Comparison of ENCODE assay signal across 9 mouse cellular contexts in the genomic region with DNA sequence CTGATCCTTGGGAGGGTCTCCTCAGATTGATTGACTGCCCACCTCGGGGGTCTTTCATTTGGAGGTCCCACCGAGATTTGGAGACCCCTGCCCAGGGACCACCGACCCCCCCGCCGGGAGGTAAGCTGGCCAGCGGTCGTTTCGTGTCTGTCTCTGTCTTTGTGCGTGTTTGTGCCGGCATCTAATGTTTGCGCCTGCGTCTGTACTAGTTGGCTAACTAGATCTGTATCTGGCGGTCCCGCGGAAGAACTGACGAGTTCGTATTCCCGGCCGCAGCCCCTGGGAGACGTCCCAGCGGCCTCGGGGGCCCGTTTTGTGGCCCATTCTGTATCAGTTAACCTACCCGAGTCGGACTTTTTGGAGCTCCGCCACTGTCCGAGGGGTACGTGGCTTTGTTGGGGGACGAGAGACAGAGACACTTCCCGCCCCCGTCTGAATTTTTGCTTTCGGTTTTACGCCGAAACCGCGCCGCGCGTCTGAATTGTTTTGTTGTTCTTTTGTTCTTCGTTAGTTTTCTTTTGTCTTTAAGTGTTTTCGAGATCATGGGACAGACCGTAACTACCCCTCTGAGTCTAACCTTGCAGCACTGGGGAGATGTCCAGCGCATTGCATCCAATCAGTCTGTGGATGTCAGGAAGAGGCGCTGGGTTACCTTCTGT. TPM values are rescaled to one million over a fixed set of nuclear protein-coding genes. Genes with fewer than 3 reads are reported as not detected.
DNase-seq lines count a peak whose midpoint lies in the region; ATAC-seq and TF ChIP-seq lines count a peak whose summit lies in the region.
"Not testable (repeated sequence)": the region's sequence is repeated elsewhere in the genome, so short reads cannot be mapped to it uniquely, and the experiment has no call there.
"Had no signal": no experiment of that assay in that cellular context is flagged by ENCODE, and none has a peak within 500 bp of the region (broad histone marks: within the 10 kb centered on the region; RNA-seq: fewer than 3 reads in every experiment).

No protein-coding gene starts in this region.

- not testable (repeated sequence) for H3K36me3 ChIP-seq in erythroblast, embryonic 14.5 days (ENCODE audit: control insufficient read depth); heart, embryonic 11.5 days (ENCODE audit: control insufficient read depth, insufficient read depth, low read length); hindbrain, embryonic 15.5 days; kidney, postnatal 0 days (ENCODE audit: insufficient read depth, low read length); liver, embryonic 14.5 days (replicated peaks; ENCODE audit: control insufficient read depth, insufficient read depth, low read depth); midbrain, embryonic 12.5 days
- peaks cover 13% of the 10 kb centered on the region for H3K36me3 ChIP-seq in spleen, adult 2 months (ENCODE audit: control insufficient read depth, insufficient read depth, low read length)

- TF ChIP-seq POLR2A in spleen, adult 2 months (IDR thresholded peaks at IDR 0.05; ENCODE audit: low read depth, low read length): not testable (repeated sequence)

- peak; percentile 34 for DNase-seq in T-cell, adult 2 months (ENCODE audit: low spot score)
- not testable (repeated sequence) for DNase-seq in kidney, postnatal 0 days (ENCODE audit: low spot score); liver, embryonic 14.5 days (ENCODE audit: low read depth in 3 of 3, low spot score in 3 of 3); spleen, adult 2 months (ENCODE audit: low read depth in 1 of 2, low spot score in 2 of 2)

- peak overlapping the region; percentile 38 for H3K4me3 ChIP-seq in erythroblast, embryonic 14.5 days (replicated peaks)
- peak overlapping the region; percentile 45 for H3K4me3 ChIP-seq in heart, embryonic 11.5 days (ENCODE audit: low read depth, low read length)
- peak overlapping the region; percentile 37 for H3K4me3 ChIP-seq in hindbrain, embryonic 15.5 days
- peak overlapping the region; percentile 31 for H3K4me3 ChIP-seq in kidney, postnatal 0 days (replicated peaks; ENCODE audit: low read depth, low read length)
- H3K4me3 ChIP-seq in liver, embryonic 14.5 days (ENCODE audit: insufficient read depth in 1 of 2, low read depth in 2 of 2, low read length in 2 of 2): peak overlapping the region; percentile 52 to 61
- H3K4me3 ChIP-seq in midbrain, embryonic 12.5 days: peak overlapping the region; percentile 42
- peak overlapping the region; percentile 54 for H3K4me3 ChIP-seq in spleen, adult 2 months (ENCODE audit: extremely low read depth, insufficient read depth, insufficient read length)

- not testable (repeated sequence) for H3K27ac ChIP-seq in heart, embryonic 11.5 days (ENCODE audit: low read depth, low read length); hindbrain, embryonic 15.5 days (replicated peaks); kidney, postnatal 0 days; liver, embryonic 14.5 days; midbrain, embryonic 12.5 days (replicated peaks)
- peak overlapping the region; percentile 93 for H3K27ac ChIP-seq in spleen, adult 2 months (ENCODE audit: insufficient read depth, low read length)

- not testable (repeated sequence) for TF ChIP-seq CTCF in kidney, postnatal 0 days (IDR thresholded peaks at IDR 0.05; ENCODE audit: low read depth); liver, embryonic 14.5 days (IDR thresholded peaks at IDR 0.05; ENCODE audit: low read depth); spleen, adult 2 months (IDR thresholded peaks at IDR 0.05; ENCODE audit: extremely low read depth, insufficient read depth, insufficient read length, insufficient replicate concordance)

- ATAC-seq in heart, embryonic 11.5 days (replicated peaks; ENCODE audit: insufficient number of reproducible peaks, low FRiP score, low TSS enrichment); hindbrain, embryonic 15.5 days (ENCODE audit: low FRiP score, low read depth); kidney, postnatal 0 days (replicated peaks; ENCODE audit: low FRiP score, low read depth); liver, embryonic 14.5 days (ENCODE audit: insufficient read depth); midbrain, embryonic 12.5 days (ENCODE audit: low FRiP score, low read depth): not testable (repeated sequence)

- TF ChIP-seq EP300 in liver, embryonic 14.5 days (IDR thresholded peaks at IDR 0.05; ENCODE audit: low read depth): not testable (repeated sequence)

- WGBS in heart, embryonic 11.5 days (ENCODE audit: insufficient replicate concordance): 2% methylated on average over 36 of the region's 44 CpGs
- WGBS in hindbrain, embryonic 15.5 days: 4% methylated on average over 34 of the region's 44 CpGs
- 2% methylated on average over 33 of the region's 44 CpGs for WGBS in kidney, postnatal 0 days
- under 1% methylated on average over 34 of the region's 44 CpGs for WGBS in liver, embryonic 14.5 days (ENCODE audit: insufficient replicate concordance)
- 5% methylated on average over 43 of the region's 44 CpGs for WGBS in midbrain, embryonic 12.5 days
- 6% methylated on average over 39 of the region's 44 CpGs for WGBS in spleen, adult 2 months

- not testable (repeated sequence) for H3K9ac ChIP-seq in heart, embryonic 11.5 days (ENCODE audit: low read depth, low read length); hindbrain, embryonic 15.5 days; kidney, postnatal 0 days (ENCODE audit: low read depth, low read length); midbrain, embryonic 12.5 days (replicated peaks)
- H3K9ac ChIP-seq in liver, embryonic 14.5 days (replicated peaks): 0 out of 2 replicates have a peak overlapping the region, but pooled peaks have one; percentile 13

- H3K4me1 ChIP-seq in erythroblast, embryonic 14.5 days (ENCODE audit: control insufficient read depth); hindbrain, embryonic 15.5 days (replicated peaks); kidney, postnatal 0 days (replicated peaks; ENCODE audit: insufficient read depth, low read length); liver, embryonic 14.5 days (replicated peaks; ENCODE audit: control insufficient read depth in 2 of 2, insufficient read depth in 2 of 2, low read length in 1 of 2); midbrain, embryonic 12.5 days: not testable (repeated sequence)
- peaks cover 16% of the 10 kb centered on the region for H3K4me1 ChIP-seq in heart, embryonic 11.5 days (ENCODE audit: control insufficient read depth, insufficient read depth, low read length)
- peaks cover 36% of the 10 kb centered on the region; the same call in 1 of the 2 replicates for H3K4me1 ChIP-seq in spleen, adult 2 months (ENCODE audit: control insufficient read depth, insufficient read depth, insufficient read length)

- H3K9me3 ChIP-seq in erythroblast, embryonic 14.5 days (ENCODE audit: control insufficient read depth, low read length); heart, embryonic 11.5 days (replicated peaks; ENCODE audit: control insufficient read depth, low read length); hindbrain, embryonic 15.5 days; kidney, postnatal 0 days (replicated peaks; ENCODE audit: low read length); liver, embryonic 14.5 days (ENCODE audit: control insufficient read depth, low read length); midbrain, embryonic 12.5 days: not testable (repeated sequence)

- peak overlapping the region; percentile 64 for H3K4me2 ChIP-seq in heart, embryonic 11.5 days
- peak overlapping the region; percentile 56 for H3K4me2 ChIP-seq in hindbrain, embryonic 15.5 days
- H3K4me2 ChIP-seq in kidney, postnatal 0 days (ENCODE audit: low read length): peak overlapping the region; percentile 44
- peak overlapping the region; percentile 57 for H3K4me2 ChIP-seq in liver, embryonic 14.5 days (ENCODE audit: low read depth)
- peak overlapping the region; percentile 54 for H3K4me2 ChIP-seq in midbrain, embryonic 12.5 days (replicated peaks)

- peaks cover 11% of the 10 kb centered on the region for H3K27me3 ChIP-seq in erythroblast, embryonic 14.5 days (ENCODE audit: control insufficient read depth)
- not testable (repeated sequence) for H3K27me3 ChIP-seq in heart, embryonic 11.5 days (ENCODE audit: control insufficient read depth, insufficient read depth, low read length); hindbrain, embryonic 15.5 days; kidney, postnatal 0 days (ENCODE audit: insufficient read depth, low read length); liver, embryonic 14.5 days (ENCODE audit: control insufficient read depth, insufficient read depth, low read length); spleen, adult 2 months (ENCODE audit: control insufficient read depth, insufficient read depth, low read length)
- peaks cover 29% of the 10 kb centered on the region for H3K27me3 ChIP-seq in midbrain, embryonic 12.5 days

RNA-seq across cellular contexts. Expression of a gene that starts 51.0 kb away (rescaled TPM):
- 0.60 and 1.2 TPM in 2 replicates for polyA plus RNA-seq in erythroblast, embryonic 14.5 days (2012)
- 19.3 and 25.4 TPM in 2 replicates for polyA plus RNA-seq in heart, embryonic 11.5 days (2014; fragmentation: Nextera tagmentation; extraction: Ambion mirVana)
- 89.5 and 93.7 TPM in 2 replicates for polyA plus RNA-seq in hindbrain, embryonic 15.5 days (2015; fragmentation: Nextera tagmentation; extraction: Ambion mirVana)
- polyA plus RNA-seq in kidney, postnatal 0 days (2015; fragmentation: Nextera tagmentation; extraction: Ambion mirVana): 41.8 and 46.5 TPM in 2 replicates
- 14.9 and 18.7 TPM in 2 replicates for polyA plus RNA-seq in liver, embryonic 14.5 days (2012; rRNA removed)
- 9.6 and 10.1 TPM in 2 replicates for polyA plus RNA-seq in liver, embryonic 14.5 days (2014; fragmentation: Nextera tagmentation; extraction: Ambion mirVana)
- 57.9 and 59.1 TPM in 2 replicates for polyA plus RNA-seq in midbrain, embryonic 12.5 days (2016; fragmentation: Nextera tagmentation; extraction: Ambion mirVana)
- polyA plus RNA-seq in spleen, adult 2 months (2012; rRNA removed): 31.0 and 34.3 TPM in 2 replicates

RNA-seq across cellular contexts. Expression of a gene that starts 56.6 kb away (rescaled TPM):
- not detected in 2 replicates for polyA plus RNA-seq in erythroblast, embryonic 14.5 days (2012)
- polyA plus RNA-seq in heart, embryonic 11.5 days (2014; fragmentation: Nextera tagmentation; extraction: Ambion mirVana): 2.0 and 2.6 TPM in 2 replicates
- 5.7 and 5.8 TPM in 2 replicates for polyA plus RNA-seq in hindbrain, embryonic 15.5 days (2015; fragmentation: Nextera tagmentation; extraction: Ambion mirVana)
- polyA plus RNA-seq in kidney, postnatal 0 days (2015; fragmentation: Nextera tagmentation; extraction: Ambion mirVana): 0.64 and 1.0 TPM in 2 replicates
- polyA plus RNA-seq in liver, embryonic 14.5 days (2012; rRNA removed): 0.04 and 0.15 TPM in 2 replicates
- polyA plus RNA-seq in liver, embryonic 14.5 days (2014; fragmentation: Nextera tagmentation; extraction: Ambion mirVana): 0.08 and 0.20 TPM in 2 replicates
- polyA plus RNA-seq in midbrain, embryonic 12.5 days (2016; fragmentation: Nextera tagmentation; extraction: Ambion mirVana): 2.6 and 3.0 TPM in 2 replicates
- 0.27 and 0.41 TPM in 2 replicates for polyA plus RNA-seq in spleen, adult 2 months (2012; rRNA removed)
- polyA plus RNA-seq: G1E had no signal

RNA-seq across cellular contexts. Expression of a gene that starts 59.7 kb away (rescaled TPM):
- polyA plus RNA-seq in erythroblast, embryonic 14.5 days (2012): not detected in 2 replicates
- polyA plus RNA-seq in heart, embryonic 11.5 days (2014; fragmentation: Nextera tagmentation; extraction: Ambion mirVana): 2.4 and 2.7 TPM in 2 replicates
- 125 and 145 TPM in 2 replicates for polyA plus RNA-seq in hindbrain, embryonic 15.5 days (2015; fragmentation: Nextera tagmentation; extraction: Ambion mirVana)
- polyA plus RNA-seq in kidney, postnatal 0 days (2015; fragmentation: Nextera tagmentation; extraction: Ambion mirVana): 3.3 and 3.5 TPM in 2 replicates
- polyA plus RNA-seq in liver, embryonic 14.5 days (2012; rRNA removed): 0.40 and 0.63 TPM in 2 replicates
- polyA plus RNA-seq in liver, embryonic 14.5 days (2014; fragmentation: Nextera tagmentation; extraction: Ambion mirVana): 0.40 and 0.55 TPM in 2 replicates
- polyA plus RNA-seq in midbrain, embryonic 12.5 days (2016; fragmentation: Nextera tagmentation; extraction: Ambion mirVana): 11.1 and 13.0 TPM in 2 replicates
- 0.50 and 7.8 TPM in 2 replicates for polyA plus RNA-seq in spleen, adult 2 months (2012; rRNA removed)
- polyA plus RNA-seq: G1E had no signal
